Mouse (Mus musculus) retina, adult 2 months (tissue): ENCODE results near the gene Pcgf2.
"Not testable (repeated sequence)": the region's sequence is repeated elsewhere in the genome, so short reads cannot be mapped to it uniquely, and the experiment has no call there.

Source experiments
- DNase-seq: peaks from one replicate; pipeline ENCODE4 v3.0.0-alpha.2; 2012; ENCODE audit warnings: low read depth, low spot score

The Pcgf2 gene

GRCm38 (mm10) chr11:97653376-97653775, 46.9 kb downstream of the Pcgf2 start:
- not testable (repeated sequence) for DNase-seq

- no peak for DNase-seq
These were observed 50.0 kb downstream of the Pcgf2 start for GRCm38 (mm10) chr11:97650341-97650740.

GRCm38 (mm10) chr11:97648541-97648940, 51.8 kb downstream of the Pcgf2 start:
- DNase-seq, result not testable (repeated sequence)

- DNase-seq, result no peak
These were observed 55.5 kb downstream of the Pcgf2 start for GRCm38 (mm10) chr11:97644834-97645233.

GRCm38 (mm10) chr11:97643380-97644055, 56.8 kb downstream of the Pcgf2 start:
- DNase-seq, result no peak

GRCm38 (mm10) chr11:97642746-97643145, 57.6 kb downstream of the Pcgf2 start:
- DNase-seq, result no peak

- DNase-seq, result no peak
These were observed 58.6 kb downstream of the Pcgf2 start for GRCm38 (mm10) chr11:97641668-97642067.
